Mouse (Mus musculus) spleen, postnatal 36 days (tissue): ENCODE measurements around the gene Ttbk1.

Experiments used
- DNase-seq, 2 experiments: peaks; one replicate each; pipeline ENCODE4 v3.0.0; 2022; ENCODE audit warnings: low spot score in 2 of 2, mixed read lengths in 1 of 2

Ttbk1 gene

DNA sequence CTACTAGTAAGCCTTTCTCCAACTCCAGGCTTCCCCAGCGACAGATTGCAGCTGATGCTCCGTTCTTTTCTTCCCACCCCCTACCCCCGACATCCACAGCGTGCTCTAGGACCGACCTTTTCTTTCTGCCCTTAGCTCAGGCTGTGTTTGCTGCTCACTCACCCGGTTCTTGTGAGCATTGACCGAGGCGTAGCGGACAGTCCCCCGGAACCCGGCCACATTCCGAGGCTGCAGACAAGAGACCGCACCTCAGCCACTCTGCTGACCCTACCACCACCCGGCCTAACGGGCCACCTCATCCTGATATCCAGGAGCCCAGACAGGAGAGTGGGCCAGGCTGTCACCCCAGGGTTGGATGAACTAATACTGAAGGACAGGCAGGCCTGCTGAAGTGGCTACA, 10.2 kb downstream of the Ttbk1 start:
- DNase-seq, result no peak

DNA sequence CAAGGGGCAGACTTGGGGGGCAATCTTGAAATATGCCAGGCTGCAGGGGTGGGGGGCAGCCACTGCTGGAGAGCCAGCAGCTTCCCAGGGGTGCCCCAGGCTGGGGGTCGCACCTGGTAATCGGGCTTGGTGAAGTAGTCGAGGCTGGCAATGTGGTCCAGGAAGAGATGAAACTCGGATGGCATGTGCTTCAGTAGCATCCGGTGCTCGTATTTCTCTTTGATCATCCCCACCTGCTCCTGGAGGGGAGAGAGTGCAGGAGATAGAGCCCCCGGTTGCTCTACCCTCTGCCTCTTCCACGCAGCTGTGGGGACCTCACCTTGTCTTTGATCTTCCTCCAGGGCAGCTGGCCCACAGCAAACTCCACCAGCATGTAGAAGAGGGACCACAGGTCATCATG, 10.9 kb downstream of the Ttbk1 start:
- no peak for DNase-seq

DNA sequence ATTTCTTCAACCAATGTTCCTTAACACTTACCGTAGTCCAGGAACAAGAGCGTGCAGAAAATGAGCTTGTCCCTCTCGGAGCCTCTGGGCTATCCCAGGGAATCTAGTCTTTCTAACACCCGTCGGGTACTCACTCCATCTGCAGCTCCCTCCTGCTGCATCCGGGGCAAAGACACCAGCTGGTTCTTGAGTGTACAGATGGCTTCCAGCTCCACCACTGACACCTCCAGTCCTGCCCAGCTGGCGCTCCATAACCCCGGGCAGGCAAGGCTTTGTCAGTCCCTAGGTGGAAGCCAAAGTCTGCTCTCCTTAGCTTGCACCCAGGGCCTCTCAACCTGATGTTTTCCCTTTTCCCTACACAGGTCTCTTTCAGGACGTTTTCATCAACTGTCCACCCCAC, 19.6 kb downstream of the Ttbk1 start:
- no peak for DNase-seq

DNA sequence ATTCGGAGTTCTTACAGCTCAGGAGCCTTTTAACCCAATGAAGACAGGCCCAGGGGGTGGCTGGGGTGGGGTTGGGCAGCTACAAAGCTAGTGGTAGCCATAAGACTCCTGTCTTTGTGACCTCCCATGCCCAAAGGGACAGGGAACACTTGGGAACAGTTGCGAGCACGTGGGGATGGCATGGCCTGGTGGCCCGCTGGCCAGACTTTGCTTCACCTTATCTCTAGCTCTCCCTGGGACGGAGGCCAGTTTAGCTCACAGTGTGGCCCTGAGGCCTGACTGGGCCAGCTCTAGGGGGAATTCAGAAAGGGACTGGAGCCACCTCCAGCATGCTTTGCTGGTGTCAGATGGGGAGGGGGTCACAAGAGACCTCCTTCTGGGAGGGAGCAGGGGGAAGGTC, 25.2 kb downstream of the Ttbk1 start:
- DNase-seq, result no peak

DNA sequence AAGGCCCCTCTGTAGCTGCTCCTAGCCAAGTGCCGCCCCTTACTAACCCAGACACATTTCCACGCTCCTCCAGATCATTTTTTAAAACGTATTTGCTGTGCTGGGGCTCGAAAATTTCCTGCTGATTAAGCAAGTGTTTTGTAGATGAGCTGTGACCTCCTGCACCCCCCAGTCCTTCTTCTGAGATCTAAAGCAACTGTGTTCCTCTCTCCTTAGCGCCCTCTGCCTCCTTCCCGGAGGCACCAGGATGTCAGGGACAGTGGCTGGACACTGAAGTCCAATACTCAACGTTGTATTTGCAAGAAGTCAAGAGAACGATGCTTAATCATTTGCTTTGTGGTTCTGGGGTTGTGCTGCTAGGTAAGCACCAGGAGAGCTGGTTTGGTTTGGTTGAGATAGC, 26.1 kb downstream of the Ttbk1 start:
- no peak for DNase-seq

DNA sequence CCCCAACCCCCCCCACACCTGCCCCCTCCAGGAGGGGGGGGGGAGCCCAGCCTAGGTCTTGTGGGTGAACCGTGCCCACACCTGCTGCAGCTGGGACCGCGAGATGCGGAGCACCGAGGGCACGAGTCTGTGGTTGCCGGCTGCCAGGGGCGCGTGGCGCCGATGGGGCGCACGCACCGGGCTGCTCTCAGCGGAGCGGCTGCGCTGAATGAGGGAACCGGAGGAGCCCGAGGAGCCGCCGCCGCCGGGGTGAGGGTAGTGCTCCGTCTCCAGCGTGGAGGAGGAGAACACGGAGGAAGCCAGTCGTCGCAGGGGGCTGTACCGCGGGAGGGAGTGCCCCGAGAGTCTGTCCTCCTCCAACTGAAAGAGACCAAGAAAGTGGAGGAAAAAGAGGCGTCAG, 26.8 kb downstream of the Ttbk1 start:
- DNase-seq, result no peak

DNA sequence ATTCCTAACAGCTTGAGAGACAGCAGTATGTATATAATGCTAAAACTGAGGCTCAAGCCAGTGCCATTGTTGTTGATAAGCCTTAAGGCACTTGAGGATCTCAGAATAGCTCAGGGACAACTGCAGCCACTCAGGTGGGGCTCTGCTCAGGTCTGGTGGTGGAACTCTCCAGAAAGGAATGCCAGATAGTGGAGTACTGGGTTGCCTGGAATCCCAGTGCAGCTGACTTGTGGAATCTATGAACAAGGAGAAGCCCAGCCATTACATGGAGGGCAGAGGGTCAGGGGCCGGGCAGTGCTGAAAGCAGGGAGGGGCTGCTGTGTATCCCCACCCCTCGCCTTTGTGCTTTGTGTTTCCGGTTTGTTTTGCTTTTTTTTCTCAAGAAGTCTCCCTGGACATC, 29.0 kb downstream of the Ttbk1 start:
- no peak for DNase-seq

DNA sequence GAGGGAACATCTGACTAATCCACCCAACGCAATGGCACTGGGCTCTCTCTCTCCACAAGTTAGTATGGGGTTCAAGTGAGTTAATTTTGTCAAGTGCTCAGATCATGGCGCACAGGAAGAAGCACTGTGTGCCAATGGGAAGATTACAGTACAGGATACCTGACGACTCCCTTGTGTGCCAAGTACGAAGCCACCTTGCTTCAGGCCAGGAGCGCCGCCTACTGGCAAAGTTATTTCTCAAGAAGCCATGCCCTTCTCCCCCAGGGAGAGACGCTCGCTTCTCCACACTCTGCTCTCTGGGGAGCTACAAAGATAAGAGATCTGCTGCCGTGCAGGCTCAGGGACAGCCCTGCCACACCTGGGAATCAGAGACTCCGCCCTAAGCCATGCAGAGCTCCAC, 29.7 kb downstream of the Ttbk1 start:
- DNase-seq, result peak; percentile 30 to 38

DNA sequence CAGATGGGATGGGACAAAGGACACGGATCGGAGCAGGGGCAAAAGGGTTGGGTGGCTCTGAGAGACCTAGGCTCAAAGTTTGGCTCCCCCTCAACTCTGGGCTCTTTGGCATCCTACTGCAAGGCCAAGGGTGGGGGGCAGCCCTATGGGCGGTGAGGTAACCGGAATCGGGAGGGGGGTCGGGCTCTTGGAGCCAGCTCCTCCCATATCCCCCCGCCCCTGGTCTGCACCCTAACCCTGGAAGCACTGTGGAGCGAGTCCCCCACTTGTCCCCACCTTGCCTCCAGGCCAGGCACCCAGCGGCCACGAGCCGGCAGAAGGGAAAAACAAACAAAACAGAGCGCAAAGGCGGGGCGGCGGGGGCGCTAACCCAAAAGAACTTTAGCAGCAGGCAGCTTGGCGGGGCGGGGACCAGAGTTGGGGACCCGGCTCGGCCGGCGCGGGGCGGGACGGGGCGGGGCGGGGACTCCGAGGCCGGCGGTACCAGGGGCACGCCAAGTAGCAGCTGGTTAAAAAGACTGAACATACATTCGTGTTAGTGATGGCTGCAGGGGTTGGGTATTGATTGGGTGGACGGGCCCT, 32.3 kb downstream of the Ttbk1 start:
- DNase-seq, result no peak

DNA sequence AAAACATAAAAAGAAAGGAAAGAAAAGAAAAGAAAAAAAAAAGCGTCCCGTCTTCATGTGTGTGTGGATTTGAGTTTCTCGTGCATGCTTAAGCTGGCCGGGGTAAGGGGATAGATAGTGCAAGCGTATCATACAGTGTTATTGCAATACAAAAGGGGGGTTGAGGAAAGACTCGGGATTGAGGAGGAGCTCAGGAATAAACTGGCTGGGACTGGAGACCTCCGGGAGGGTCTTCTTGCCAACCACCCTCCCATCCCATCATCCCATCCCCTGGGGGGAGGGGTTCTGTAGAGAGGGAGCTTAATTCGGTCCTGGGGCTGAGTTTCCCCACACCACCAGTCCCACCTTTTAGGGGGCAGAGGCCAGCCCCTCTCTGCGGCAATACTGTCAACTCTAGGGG, 32.9 kb downstream of the Ttbk1 start:
- DNase-seq, result no peak

DNA sequence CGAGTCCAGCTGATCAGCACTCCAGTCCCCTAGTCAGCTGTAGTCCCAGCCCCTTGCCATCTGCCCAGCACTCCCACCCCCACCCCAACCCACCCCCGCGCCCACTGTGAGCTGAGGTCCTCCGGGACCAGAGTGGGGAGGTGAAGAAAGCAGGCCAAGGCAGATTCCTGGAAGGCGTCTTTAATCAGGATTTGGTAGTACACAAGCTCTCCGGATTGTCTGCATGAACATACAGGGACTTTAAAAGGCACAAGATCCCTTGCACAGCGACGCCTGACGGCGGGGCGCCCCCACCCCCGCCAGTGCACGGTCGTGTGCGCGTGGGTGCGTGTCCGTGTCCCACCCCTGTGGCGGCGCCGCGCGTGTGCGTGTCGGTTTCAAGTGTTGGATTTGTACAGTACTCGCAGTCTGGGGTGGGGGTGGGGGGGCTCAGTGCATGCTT, 33.5 kb downstream of the Ttbk1 start:
- DNase-seq, result no peak

DNA sequence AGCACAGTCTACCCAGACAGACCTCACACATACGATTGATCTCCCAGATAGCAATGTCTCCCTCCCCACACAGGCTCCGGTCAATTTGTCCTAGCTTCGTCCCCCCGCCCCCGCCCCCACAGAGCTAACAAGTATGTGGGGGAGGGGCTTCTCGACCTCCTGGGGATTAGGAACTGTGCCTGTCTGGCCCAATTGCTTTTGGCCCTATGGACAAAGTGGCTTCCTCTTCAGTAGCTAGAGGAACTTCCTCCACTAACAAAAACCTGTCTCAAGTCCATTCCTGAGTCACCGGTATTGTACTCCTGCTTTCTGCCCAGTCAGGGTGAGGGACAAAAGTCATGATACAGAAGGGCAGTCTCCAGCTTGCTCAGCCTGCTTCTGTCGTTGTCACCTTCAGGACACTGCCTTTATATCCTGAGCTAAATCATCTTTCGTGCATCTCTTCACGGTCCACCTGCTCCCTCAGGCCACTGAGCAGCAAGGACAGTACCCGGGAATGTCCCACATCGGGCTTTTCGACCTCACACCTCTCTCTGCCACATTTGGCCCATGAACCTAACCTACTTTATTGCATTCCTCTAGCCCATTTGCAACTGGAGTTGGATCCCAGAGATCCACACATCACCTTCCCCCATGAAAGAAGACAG, 34.0 kb downstream of the Ttbk1 start:
- DNase-seq, result no peak

DNA sequence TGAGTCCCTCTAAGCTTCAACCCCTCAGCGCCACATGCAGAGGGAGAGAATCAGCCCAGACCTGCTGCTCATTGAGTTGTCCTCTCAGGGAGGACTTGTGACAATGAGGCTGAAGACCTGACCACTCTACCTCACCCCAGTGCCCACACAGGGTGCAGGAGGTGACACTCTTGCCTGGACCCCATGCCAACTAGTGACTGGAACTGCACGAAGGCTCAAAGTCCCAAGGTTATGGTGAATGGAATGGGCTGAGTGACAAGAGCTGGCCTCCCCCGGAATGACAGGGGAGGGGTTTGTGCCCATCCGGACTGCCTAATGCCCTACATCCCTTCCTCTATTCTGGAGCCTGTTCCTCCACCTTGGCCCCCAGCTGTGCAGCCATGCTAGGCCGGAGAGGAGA, 34.8 kb downstream of the Ttbk1 start:
- no peak for DNase-seq

DNA sequence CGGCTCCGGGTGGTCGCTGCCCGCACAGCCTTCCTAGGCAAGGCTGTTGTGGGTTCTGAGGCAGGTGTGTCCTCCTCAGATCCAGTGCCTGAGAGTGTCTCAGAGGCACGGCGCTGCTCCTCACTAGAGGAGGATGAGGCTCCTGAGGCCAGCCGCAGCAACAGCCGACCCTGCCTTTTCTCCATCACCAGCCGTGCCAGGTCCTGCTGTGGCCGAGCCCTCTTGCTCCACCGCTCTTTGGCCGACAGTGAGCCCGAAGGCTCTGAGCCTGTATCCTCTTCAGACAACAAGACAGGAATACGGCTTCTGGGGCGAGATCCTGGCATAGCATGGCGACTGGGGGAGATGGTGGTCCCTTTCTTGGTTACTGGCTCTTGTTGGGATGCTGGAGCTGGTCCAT, 41.2 kb downstream of the Ttbk1 start:
- no peak for DNase-seq

DNA sequence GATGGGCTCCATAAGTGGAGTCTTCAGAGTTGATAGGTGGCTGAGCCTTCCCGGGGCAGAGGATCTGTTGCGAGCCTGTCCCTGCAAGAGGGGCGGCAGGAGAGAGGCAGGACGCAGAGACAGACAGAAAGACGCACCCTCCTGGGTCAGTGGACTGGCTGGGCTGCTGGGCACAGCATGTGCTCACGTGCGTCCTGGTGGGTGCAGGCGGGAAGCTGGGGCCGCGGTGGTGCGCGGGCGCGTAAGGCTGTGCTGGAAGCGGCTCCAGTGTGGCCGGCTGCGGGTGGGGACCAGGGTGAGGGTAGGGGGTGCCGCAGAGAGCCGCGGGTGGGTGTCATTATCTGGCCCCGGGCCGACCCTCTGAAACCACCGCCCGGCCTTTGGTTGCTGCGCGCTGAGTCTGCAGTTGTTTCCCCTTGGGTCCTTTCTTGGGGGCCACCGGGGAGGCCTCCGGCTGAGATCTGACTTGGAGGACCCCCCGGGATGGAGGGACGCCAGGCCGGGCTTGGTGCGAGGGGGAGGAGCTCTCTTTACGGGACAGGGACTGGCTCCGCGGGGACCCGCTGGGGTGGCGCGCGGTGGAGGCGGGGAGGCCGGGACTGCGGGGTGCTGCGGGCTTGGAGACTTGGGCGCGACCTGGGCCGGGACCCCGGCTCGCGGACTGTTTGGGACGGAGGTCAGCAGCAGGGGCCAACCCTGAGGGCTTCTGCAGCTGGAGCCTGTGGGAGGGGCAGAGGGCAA, 42.5 kb downstream of the Ttbk1 start:
- DNase-seq, result no peak

DNA sequence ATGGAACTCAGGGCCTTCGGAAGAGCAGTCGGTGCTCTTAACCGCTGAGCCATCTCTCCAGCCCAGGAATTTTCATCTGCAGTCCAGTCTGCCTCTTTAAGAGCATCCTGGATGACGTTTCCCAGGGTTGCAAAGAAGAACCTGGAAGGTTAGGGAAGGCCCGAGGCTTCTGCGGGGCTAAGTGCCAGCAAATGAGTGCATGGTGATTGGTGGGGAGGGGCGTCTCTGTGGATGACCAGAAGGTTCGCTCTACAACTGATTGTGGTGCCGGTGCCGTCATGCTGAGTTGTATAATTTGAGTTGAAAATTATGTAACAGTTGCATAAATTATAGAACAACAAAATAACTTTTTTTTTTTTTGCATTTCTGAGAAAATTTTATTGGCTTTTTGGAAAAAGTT, 48.3 kb downstream of the Ttbk1 start:
- no peak for DNase-seq

DNA sequence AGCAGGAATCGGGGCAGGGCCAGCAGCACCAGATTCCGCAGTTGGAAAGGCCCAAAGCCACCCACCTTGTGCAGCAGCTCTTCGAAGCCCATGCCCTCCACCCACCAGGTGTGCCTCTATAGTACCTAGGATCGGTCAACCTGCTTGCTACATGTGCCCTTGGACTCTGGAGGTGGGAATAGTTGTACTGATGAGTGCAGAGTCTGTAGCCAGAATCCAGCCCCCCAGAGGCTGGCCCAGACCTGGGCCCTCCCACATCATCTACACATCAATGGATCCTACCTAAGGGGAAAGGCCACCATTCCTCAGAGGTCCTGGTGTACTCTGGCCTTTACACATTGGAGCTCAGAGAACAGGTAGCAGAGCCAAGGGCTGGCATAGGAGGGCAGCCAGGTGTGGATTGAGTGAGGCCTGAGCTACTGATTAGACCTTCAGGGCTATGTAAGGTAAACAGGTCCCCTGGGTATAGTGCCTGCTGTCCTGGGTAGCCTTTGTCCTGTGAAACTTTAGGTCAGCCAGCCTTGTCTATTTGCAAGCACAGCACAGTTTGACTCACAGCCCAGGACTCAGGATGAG, 49.1 kb downstream of the Ttbk1 start, which contains the start of gene Slc22a7:
Gene Slc22a7, minus strand, starts transcription at position 160 of the 576 bp plus-strand sequence.
- DNase-seq, result no peak

DNA sequence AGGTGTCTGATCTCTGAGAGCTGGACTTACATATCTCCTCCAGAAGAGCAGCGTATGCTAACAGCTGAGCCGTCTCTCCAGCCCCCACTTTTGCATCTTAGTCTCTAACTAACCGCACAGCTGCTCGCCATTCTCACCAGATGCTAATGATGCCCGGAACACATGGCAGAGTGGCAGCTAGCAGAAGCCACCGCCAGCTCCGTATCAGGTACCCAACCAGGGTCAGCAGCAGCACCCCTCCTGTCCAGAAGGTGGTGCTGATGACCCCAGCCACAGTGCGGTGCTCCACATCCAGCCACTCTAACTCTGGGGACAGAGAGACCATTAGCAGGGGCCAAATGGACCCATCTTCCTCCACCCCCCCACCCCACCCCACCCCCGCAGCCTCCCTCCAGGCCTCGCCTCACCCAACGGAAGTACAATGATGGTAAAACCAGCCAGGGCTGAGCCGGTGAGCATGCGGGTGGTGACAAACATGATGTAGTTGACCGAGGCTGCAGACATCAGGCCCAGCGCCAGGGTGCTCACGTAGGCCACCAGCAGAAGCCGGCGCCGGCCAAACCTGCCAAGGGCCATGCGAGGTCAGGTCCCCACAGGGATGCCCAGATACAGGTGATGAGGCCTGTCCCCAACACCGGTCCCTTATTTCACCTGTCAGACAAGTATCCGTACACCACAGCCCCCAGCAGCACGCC, 50.7 kb downstream of the Ttbk1 start:
- DNase-seq, result no peak

DNA sequence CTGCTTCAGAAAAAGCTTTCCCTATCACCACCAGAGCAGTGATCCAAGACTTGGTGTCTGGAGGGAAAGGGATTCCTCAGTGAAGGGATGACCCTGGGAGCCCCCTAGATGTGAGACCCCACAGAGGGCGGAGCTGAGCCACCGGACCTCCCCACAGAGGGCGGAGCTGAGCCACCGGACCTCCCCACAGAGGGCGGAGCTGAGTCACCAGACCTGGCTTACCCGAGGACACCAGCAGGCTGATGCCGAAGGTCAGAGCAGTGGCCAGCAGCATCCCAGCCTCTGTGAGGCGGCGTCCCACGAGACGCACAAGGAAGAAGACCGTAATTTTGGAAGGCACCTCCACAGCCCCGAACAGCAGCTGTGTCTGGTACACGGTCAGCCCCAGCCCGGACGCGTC, 53.8 kb downstream of the Ttbk1 start:
- no peak for DNase-seq

DNA sequence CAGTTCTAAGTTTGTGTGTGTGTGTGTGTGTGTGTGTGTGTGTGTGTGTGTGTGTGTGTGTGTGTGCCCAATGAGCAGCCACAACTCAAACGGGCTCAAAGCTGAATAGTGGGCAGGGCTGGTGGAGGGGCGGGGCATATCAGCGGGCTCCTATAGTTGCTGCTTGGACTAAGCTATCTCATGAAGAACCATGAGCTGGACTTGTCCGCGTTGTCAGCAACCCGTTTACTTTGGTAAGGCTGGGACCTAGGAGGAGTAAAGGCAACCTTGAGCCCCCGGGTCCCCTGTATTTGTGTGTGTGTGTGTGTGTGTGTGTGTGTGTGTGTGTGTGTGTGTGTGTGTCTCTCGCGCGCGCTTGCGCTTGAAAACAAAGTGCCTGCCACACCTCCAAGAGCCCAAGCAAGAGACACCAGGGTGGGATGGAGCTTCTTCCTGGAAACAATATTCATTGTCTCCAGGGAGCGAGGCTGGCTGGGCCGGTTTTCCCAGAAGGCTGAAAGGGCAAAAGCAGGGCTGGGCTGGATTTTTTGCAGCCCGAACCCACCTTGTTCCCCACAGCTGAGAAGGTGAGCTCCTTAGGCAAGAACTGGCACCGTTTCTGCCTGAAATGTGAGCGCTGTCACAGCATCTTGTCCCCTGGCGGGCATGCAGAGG, 58.6 kb downstream of the Ttbk1 start, which contains the start of gene Crip3:
Gene Crip3, plus strand, starts transcription at position 166 of the 654 bp plus-strand sequence.
- DNase-seq, result no peak

DNA sequence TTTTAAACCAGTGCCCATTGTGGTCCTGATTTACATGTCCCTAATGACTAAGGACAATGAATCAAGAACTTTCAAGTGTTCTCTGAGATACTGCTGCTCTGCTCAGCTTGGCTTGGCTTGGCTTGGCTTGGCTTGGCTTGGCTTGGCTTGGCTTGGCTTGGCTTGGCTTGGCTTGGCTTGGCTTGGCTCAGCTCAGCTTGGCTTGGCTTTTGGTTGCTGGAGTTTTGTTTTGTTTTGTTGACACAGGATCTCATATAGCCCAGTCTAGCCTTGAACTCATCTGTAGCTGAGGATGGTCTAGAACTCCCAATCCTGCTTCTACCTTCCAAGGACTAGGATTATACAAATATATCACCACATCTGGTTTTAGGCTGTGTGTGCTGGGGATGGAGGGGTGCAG, 61.0 kb downstream of the Ttbk1 start:
- no peak for DNase-seq

DNA sequence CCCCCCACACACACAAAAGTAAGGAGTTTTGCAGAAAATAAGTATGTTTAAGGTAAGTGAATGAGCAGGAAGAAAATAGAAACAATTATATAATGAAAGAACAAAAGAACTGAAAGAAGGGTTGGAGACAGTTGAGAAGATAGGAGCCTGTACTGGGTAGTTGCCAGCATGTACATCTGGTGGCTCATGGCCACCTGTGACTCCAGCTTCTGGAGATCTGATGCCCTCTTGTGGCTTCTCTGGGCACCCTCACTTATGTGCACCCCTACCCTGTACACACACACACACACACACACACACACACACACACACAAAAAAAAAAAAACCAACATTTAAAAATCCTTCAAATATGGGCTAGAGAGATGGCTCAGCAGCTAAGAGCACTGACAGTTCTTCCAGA, 67.8 kb downstream of the Ttbk1 start:
- no peak for DNase-seq
